ENCODE assay signal across 9 mouse cellular contexts in the genomic region with DNA sequence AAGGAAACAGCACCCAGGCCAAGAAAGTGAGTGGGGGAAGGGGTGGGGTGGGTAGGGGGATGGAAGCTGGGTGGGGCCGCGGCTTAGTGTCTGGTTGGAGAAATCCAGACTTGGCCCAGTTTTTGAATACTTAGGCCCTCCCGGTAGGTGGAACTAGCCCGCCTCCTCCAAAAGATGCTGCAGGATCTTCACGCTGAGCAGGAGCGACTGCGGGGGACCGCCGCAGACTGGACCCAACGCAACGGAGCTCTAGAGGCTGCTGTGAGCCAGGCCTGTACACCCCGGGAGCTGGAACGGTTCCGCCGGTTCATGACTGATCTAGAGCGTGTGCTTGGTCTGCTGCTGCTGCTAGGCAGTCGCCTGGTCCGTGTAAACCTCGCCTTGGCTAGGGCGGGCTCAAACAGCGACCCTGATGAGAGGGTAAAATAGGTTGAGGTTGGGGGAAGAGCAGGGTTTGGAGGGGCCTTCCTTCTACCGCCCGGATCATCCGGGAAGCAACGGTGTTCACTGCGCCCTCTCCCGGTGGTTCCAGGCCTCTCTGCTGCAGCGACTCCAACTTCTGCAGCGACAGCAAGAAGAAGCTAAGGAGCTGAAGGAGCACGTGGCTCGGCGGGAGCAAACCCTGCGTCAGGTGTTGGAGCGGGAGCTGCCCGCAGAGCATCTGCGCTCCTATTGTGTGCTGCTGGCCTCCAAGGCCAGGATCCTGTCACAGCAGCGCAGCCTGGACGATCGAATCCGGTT. TPM values are rescaled to one million over a fixed set of nuclear protein-coding genes. Genes with fewer than 3 reads are reported as not detected.
DNase-seq lines count a peak whose midpoint lies in the region; ATAC-seq and TF ChIP-seq lines count a peak whose summit lies in the region.
"Had no signal": no experiment of that assay in that cellular context is flagged by ENCODE, and none has a peak within 500 bp of the region (broad histone marks: within the 10 kb centered on the region; RNA-seq: fewer than 3 reads in every experiment).

No protein-coding gene starts in this region.

- peak overlapping the region; percentile 63 for H3K27ac ChIP-seq in gastrocnemius, adult 2 months
- no peak overlapping the region for H3K27ac ChIP-seq in hindbrain, embryonic 14.5 days

- peak overlapping the region; percentile 64 for H3K4me3 ChIP-seq in gastrocnemius, adult 2 months
- peak overlapping the region; percentile 25 for H3K4me3 ChIP-seq in hindbrain, embryonic 14.5 days (replicated peaks; ENCODE audit: low read length)

- intact Hi-C loops in gastrocnemius, adult 2 months (cut with DNase I), result loop anchor here (5.0 kb wide), 1 partner anchor 56 kb away; no protein-coding TSS in a partner anchor

- no peaks in the 10 kb centered on the region for H3K36me3 ChIP-seq in hindbrain, embryonic 14.5 days (replicated peaks; ENCODE audit: control insufficient read depth, insufficient read depth)

- 5% methylated on average over 40 of the region's 40 CpGs for WGBS in hindbrain, embryonic 14.5 days

- H3K27me3 ChIP-seq in hindbrain, embryonic 14.5 days (ENCODE audit: control insufficient read depth, insufficient read depth, low read length), result peaks cover 68% of the 10 kb centered on the region

- H3K9me3 ChIP-seq in hindbrain, embryonic 14.5 days (ENCODE audit: control insufficient read depth, low read length), result no peaks in the 10 kb centered on the region

- peak overlapping the region; percentile 47; the same call in 1 of the 2 replicates for H3K9ac ChIP-seq in hindbrain, embryonic 14.5 days

- peaks cover 8% of the 10 kb centered on the region; the same call in 1 of the 2 replicates for H3K4me1 ChIP-seq in hindbrain, embryonic 14.5 days (replicated peaks; ENCODE audit: control insufficient read depth, insufficient read depth, low read length)

- no peak for ATAC-seq in hindbrain, embryonic 14.5 days (ENCODE audit: low FRiP score)

- peak; percentile 89 for TF ChIP-seq CTCF in gastrocnemius, adult 2 months (IDR thresholded peaks at IDR 0.05)

- DNase-seq in adrenal gland, adult 2 months, result peak; percentile 84
- peak; percentile 77 to 88 for DNase-seq in cerebellum, postnatal 4 days (ENCODE audit: low spot score in 2 of 2)
- DNase-seq in gastrocnemius, adult 2 months, result peak; percentile 88
- DNase-seq in hindbrain, embryonic 14.5 days (ENCODE audit: low spot score), result peak; percentile 79
- peak; percentile 76 to 91 for DNase-seq in layer of hippocampus, postnatal 25 days (ENCODE audit: extremely low spot score in 1 of 2, low spot score in 1 of 2)
- DNase-seq in lung, postnatal 14 days, result peak; percentile 85
- peak; percentile 91 for DNase-seq in retina, embryonic 14.5 days (ENCODE audit: low spot score)
- no peak for DNase-seq in MN1 (ENCODE audit: low spot score)

- H3K4me2 ChIP-seq in hindbrain, embryonic 14.5 days (replicated peaks), result peak overlapping the region; percentile 54

RNA-seq across cellular contexts. Expression of a gene that starts 3.9 kb away (rescaled TPM):
- not detected for total RNA-seq in adrenal gland, adult 2 months (2021)
- polyA plus RNA-seq in adrenal gland, adult 2 months (2012; rRNA removed), result not detected in 2 replicates
- total RNA-seq in gastrocnemius, adult 2 months (2021), result not detected
- polyA plus RNA-seq in hindbrain, embryonic 14.5 days (2014; fragmentation: Nextera tagmentation; extraction: Ambion mirVana), result not detected in 2 replicates
- not detected for total RNA-seq in layer of hippocampus, postnatal 25 days (2021)
- polyA plus RNA-seq: gonadal fat pad, adult 2 months had no signal

RNA-seq across cellular contexts. Expression of a gene that starts 9.4 kb away (rescaled TPM):
- total RNA-seq in adrenal gland, adult 2 months (2021), result 1 to 10 TPM; 3.5 to 3.8 TPM
- 5.0 and 5.3 TPM in 2 replicates for polyA plus RNA-seq in adrenal gland, adult 2 months (2012; rRNA removed)
- total RNA-seq in gastrocnemius, adult 2 months (2021), result under 1 TPM; 0.36 to 0.54 TPM
- polyA plus RNA-seq in hindbrain, embryonic 14.5 days (2014; fragmentation: Nextera tagmentation; extraction: Ambion mirVana), result 2.5 and 3.5 TPM in 2 replicates
- total RNA-seq in layer of hippocampus, postnatal 25 days (2021), result 1 to 10 TPM; 3.8 to 4.1 TPM

RNA-seq across cellular contexts. Expression of a gene that starts 9.5 kb away (rescaled TPM):
- total RNA-seq in adrenal gland, adult 2 months (2021), result not detected
- polyA plus RNA-seq in adrenal gland, adult 2 months (2012; rRNA removed), result 0.08 TPM in 1 of 2 replicates, not detected in the other
- total RNA-seq in gastrocnemius, adult 2 months (2021), result not detected
- 0.11 TPM in 1 of 2 replicates, not detected in the other for polyA plus RNA-seq in hindbrain, embryonic 14.5 days (2014; fragmentation: Nextera tagmentation; extraction: Ambion mirVana)
- total RNA-seq in layer of hippocampus, postnatal 25 days (2021), result under 1 TPM; 0.12 to 0.26 TPM

RNA-seq across cellular contexts. Expression of a gene that starts 13.6 kb away (rescaled TPM):
- not detected for total RNA-seq in adrenal gland, adult 2 months (2021)
- polyA plus RNA-seq in adrenal gland, adult 2 months (2012; rRNA removed), result not detected in 2 replicates
- not detected for total RNA-seq in gastrocnemius, adult 2 months (2021)
- polyA plus RNA-seq in hindbrain, embryonic 14.5 days (2014; fragmentation: Nextera tagmentation; extraction: Ambion mirVana), result 0.36 TPM in 1 of 2 replicates, not detected in the other
- total RNA-seq in layer of hippocampus, postnatal 25 days (2021), result 1 to 10 TPM; 1.8 to 2.5 TPM
- polyA plus RNA-seq: gonadal fat pad, adult 2 months had no signal

RNA-seq across cellular contexts. Expression of a gene that starts 13.7 kb away (rescaled TPM):
- total RNA-seq in adrenal gland, adult 2 months (2021), result under 1 TPM; 0.29 to 0.45 TPM
- 0.47 and 0.72 TPM in 2 replicates for polyA plus RNA-seq in adrenal gland, adult 2 months (2012; rRNA removed)
- total RNA-seq in gastrocnemius, adult 2 months (2021), result under 1 TPM; 0.06 to 0.15 TPM
- polyA plus RNA-seq in hindbrain, embryonic 14.5 days (2014; fragmentation: Nextera tagmentation; extraction: Ambion mirVana), result 1.3 and 1.4 TPM in 2 replicates
- 100 to 1,000 TPM; 125 to 132 TPM for total RNA-seq in layer of hippocampus, postnatal 25 days (2021)
